Mouse (Mus musculus): ENCODE measurements around the gene Mtif2. TPM values are rescaled to one million over a fixed set of nuclear protein-coding genes. Genes with fewer than 3 reads are reported as not detected.
"Not testable (repeated sequence)": the region's sequence is repeated elsewhere in the genome, so short reads cannot be mapped to it uniquely, and the experiment has no call there.

Gene Mtif2
- 10 to 100 TPM; 32.8 to 37.4 TPM for total RNA-seq (2021)

DNA sequence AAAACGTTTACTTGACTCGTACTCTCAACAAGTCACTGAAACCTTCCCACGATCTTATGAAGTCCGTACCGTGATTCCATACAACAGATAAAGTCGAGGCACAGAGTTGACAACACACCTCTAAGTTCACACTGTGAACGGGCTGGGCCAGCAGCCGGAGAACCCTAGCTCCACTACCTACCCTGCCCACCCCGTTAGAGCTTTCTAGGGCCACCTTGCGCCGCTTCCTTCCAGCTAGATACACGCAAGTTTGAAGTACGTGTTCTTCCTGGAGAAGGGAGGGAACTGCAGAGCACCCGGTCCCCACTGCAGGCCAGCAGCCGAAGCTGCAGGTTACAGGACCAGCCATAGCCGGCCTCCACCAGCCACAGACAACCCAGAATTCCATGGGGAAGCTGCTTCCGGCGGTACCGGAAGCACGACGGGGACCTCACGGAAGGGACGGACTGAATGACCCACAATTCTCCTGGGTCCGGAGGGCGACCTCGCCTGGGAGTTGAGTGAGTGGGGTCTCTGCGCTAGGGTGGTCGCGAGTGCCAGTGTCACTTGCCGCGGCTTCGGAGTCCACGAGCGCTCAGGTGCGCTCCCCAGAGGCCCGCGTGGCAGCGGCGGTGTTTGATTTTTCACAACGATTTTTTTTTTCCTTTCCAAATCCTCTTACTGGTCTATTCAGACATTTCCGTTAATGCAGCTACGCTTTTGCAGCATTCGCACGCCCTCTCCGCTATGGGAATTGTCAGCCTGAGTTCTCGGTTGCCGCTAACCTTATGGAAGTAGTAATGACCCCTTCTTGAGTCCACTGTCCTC, at the start of gene Mtif2:
TSS of gene Mtif2 (plus strand) at position 421 of the 807 bp plus-strand sequence.
- DNase-seq (ENCODE audit: low spot score in 2 of 2), result peak; percentile 82 to 85
- intact Hi-C loops (cut with DNase I), result loop anchor here (5.0 kb wide), 1 partner anchor 166 kb away; the partner anchor contains the start of gene Rtn4

DNA sequence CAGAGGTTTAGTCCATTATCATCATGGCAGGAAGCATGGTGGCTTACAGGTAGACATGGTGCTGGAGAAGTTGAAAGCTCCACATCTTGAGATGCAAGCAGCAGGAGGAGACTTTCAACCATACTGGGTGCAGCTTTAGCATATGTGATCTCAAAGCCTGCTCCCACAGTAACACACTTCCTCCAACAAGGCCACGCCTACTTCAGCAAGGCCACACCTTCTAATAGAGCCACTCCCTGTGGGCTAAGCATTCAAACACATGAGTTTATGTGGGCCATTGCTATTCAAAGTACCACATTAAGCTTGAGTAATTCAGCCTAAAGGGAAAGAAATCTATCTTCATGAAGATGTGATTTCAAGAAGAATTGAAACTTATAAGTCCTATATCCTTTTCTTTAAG, 33.1 kb upstream of the Mtif2 start:
- intact Hi-C loops (cut with DNase I), result no loop called here
- DNase-seq (ENCODE audit: low spot score in 2 of 2), result no peak

DNA sequence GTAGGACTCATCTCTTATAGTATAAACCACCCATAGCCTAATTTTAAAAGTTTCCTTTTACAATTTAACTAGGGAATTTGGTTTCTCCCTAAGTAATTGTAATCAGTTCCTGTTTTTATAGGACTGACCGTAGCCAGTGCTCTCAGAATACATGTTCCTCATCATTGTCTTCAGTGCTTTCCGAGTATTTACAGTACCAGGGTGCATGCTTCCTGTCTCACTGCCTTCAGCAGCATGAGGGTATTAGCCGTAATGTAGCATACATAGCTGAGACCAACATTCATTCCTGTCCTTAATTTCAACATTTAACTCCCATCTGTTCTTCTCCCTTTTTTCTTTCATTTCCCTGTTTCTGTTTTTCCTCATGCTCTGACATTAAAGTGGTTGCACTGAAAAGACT, 29.2 kb upstream of the Mtif2 start:
- intact Hi-C loops (cut with DNase I), result no loop called here
- no peak for DNase-seq (ENCODE audit: low spot score in 2 of 2)

DNA sequence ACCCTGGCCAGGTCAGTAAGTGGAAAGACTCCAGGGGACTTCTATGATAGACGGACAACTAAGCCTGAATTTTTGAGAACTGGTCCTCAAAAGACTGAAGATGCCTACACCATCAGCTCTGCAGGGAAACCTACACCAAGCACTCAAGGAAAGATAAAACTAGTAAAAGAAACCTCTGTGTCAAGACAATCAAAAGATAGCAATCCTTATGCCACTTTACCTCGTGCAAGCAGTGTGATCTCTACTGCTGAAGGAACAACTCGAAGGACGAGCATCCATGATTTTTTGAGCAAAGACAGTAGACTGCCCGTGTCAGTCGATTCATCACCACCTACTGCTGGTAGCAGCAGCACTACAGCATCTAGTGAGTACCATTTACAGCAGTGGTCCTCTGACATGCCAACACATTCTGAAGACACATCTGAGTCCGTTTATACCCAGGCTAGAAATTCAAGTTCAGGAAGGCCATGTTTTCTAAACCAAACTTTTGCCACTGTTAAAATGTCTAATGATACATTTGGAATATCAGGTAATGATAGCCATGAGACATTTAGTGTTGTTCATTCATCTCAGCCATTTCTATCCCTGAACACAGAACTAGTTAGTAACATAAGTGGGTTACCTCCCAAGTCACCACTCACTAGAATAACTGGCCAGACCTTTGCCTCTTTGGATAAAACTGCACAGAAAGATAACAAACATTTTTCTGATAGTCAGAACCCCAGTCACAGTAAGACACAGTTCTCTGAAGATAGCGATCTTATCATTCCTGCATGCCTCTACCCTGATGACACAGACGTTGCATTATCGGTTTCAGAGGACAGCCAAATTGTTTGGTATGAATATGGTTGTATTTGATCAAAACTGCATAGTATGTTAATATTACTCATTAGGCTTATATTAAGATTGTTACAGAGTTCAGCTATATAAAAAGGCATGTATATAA, 22.0 kb upstream of the Mtif2 start:
- no peak for DNase-seq (ENCODE audit: low spot score in 2 of 2)
- intact Hi-C loops (cut with DNase I), result no loop called here

DNA sequence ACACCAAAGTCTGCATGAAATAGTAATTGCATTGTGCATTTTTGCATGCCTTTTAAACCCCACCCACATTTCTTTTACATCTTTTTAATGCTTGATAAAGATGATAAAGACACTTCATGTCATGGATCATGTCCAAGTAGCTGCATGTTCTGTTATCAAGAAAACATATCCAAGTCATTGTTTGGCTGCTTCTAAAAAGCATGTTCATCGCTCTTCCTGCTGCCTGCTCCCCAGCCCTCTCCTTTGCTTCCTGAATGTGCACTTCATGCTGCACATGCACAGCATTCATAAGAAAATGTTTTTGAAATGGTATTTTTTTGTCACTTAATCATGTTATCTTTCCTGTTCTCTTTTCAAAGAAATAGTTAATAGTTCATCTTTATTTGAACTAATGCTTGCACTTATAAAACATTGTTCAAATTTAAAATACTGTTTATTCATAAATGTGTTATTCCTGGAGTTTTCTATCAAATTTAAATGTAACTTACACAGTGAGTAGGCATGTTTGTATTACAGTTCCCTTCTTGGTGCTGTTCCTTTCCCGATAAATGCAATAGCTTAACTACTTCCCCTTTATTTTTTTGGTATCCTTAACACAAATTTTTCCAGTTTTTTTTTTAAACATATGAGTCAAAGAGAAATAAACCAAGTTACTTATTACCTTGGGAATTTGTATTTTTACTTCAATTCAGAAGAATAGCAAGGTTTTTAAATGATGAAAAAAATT, 21.1 kb upstream of the Mtif2 start:
- intact Hi-C loops (cut with DNase I), result no loop called here
- DNase-seq (ENCODE audit: low spot score in 2 of 2), result no peak

DNA sequence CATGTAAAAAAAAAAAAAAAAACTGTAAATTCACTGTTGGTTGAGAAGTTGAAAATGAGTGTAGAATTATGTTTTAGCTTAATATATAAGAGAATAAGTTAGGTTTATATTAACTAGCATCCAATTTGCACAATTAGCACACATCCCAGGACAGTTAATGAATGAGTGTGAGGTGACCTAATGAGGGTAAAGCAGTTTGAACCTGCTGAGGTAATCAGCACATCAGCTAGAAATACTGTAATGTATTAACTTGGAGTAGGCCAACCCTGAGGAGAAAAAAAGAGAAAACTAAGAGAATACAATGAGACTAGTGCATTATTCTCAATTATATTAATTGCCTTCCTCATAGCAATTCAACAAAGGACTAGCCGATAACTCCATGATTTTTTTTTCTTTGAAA, 16.8 kb upstream of the Mtif2 start:
- no peak for DNase-seq (ENCODE audit: low spot score in 2 of 2)
- intact Hi-C loops (cut with DNase I), result no loop called here

DNA sequence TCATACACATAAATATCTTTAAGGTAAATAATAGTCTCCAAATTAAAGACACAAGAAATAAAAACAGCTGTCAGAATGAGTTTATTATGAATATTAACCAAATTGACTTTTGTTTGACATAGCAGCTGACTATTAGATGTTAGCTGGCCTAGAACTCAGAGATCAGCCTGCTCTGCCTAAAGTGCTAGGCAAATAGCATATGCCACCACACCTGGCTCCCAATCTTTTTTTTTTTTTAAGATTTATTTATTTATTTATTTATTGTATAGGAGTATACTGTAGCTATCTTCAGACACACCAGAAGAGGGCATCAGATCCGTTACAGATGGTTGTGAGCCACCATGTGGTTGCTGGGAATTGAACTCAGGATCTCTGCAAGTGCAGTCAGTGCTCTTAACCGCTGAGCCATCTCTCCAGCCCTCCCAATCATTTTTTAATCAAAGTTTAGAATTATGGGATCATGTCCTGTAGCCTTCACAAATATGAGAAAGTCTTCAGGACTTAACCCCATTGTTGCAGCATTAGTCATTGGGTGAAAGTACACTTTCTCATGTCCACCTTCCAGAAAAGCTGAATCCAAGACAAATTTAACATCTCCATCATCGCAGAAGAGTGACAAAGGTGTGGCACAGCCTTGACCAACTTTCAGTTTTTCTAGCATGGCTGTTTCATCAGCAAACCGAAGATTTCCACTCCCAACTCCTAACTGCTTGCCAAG, 13.2 kb upstream of the Mtif2 start:
- intact Hi-C loops (cut with DNase I), result no loop called here
- DNase-seq (ENCODE audit: low spot score in 2 of 2), result no peak

- DNase-seq (ENCODE audit: low spot score in 2 of 2), result no peak
- intact Hi-C loops (cut with DNase I), result no loop called here
These were observed 11.9 kb upstream of the Mtif2 start for GRCm38 (mm10) chr11:29514325-29514681.

DNA sequence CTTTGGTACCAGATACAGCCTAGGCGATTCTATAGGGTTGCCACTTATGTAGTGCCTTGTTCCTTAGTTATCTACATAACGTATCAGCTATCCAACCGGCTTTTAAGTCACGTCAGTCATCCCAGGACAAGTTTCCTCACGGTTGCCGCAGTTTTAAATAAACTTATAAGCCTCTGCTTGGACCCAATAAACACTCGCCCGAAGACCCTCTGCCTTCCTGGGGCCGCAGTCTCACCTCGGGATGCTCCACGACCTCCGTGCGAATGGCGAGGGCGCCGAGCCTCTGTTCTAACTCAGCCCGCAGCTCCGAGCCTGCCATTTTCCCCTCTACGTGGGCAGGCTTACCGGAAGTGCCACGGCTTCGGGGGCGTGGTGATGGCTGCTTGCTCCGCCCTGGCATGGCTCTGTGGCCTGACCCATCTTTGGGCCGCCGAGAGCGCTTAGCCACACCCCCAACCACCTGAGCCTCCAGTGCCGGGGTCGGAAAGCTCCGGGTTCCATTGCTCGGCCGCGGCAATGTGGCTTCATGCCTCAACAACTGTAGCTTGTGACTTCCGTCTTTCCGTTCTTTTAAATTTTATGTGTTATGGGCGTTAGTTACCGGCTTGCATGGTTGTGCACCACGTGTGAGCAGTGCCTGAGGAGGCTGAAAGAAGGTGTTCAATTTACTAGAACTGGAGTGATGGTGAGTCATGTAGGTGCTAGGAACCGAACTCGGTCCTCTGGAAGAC, 11.4 kb upstream of the Mtif2 start, which contains the start of gene Prorsd1:
TSS of gene Prorsd1 (minus strand) at position 352 of the 731 bp plus-strand sequence.
- intact Hi-C loops (cut with DNase I), result no loop called here
- DNase-seq (ENCODE audit: low spot score in 2 of 2), result peak; percentile 63 to 65

DNA sequence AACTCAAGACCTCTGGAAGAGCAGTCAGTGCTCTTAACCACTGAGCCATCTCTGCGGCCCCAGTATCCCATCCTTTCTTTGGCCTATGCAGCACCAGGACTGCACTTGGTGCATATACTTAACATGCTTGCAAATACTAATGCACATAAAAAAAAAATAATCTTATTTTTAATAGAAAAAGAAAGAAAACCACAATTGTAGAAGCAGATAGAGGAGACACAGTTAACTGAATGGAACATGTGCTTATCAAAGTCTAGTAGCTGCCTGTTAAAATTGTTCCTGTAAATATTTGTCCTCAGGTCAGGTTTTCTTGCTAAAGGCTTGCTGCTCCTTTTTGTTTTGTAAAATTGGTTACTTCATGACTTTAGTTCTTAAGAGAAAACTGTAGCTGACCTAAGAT, 12.0 kb downstream of the Mtif2 start:
- DNase-seq (ENCODE audit: low spot score in 2 of 2), result no peak
- intact Hi-C loops (cut with DNase I), result no loop called here

- intact Hi-C loops (cut with DNase I), result no loop called here
- DNase-seq (ENCODE audit: low spot score in 2 of 2), result no peak
These were observed 18.2 kb downstream of the Mtif2 start for GRCm38 (mm10) chr11:29544225-29544945.

DNA sequence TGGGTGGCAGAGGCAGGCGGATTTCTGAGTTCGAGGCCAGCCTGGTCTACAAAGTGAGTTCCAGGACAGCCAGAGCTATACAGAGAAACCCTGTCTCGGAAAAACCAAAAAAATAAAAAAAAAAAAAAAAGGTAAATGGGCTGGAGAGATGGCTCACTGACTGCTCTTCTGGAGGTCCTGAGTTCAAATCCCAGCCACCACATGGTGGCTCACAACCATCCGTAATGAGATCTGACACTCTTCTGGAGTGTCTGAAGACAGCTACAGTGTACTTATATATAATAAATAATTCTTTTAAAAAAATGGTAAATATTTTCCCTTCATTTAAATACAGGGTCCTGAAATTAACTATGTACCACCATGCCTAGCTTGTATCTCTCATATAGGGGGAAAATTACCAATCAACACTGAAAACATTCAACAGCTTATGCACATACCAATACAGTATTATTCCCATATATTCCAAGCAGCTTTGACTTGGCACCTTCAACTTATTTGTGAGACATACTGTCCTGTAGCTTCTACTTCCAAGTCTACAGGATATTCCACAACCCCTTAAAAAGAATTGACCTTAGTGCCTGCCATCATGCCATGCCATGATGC, 19.0 kb downstream of the Mtif2 start:
- intact Hi-C loops (cut with DNase I), result loop anchor here (5.0 kb wide), 1 partner anchor 167 kb away; no protein-coding TSS in a partner anchor
- not testable (repeated sequence) for DNase-seq (ENCODE audit: low spot score in 2 of 2)

GRCm38 (mm10) chr11:29546297-29546696, 20.1 kb downstream of the Mtif2 start:
- intact Hi-C loops (cut with DNase I), result loop anchor here (5.0 kb wide), 1 partner anchor 166 kb away; no protein-coding TSS in a partner anchor
- DNase-seq (ENCODE audit: low spot score in 2 of 2), result not testable (repeated sequence)

DNA sequence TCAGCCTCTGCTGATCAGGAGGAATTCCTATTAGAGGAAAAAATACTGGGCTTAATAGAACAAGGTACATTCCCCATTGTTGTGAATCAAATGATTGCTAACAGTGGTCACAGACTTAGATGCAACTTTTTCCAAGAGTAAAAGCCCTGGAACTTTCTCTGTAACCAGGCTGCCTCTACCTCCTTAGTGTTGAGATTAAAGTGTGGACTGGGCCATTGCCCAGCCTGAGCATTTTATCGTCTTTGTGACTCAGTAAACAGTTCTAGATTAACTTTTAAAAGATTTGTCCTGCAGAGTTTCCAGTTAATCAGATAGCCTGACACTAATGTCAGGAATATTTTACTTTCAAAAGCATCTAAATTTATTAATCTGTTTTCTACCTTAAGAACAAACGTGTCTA, 20.6 kb downstream of the Mtif2 start:
- intact Hi-C loops (cut with DNase I), result loop anchor here (1.0 to 5.0 kb wide), 2 partner anchors 147 to 166 kb away; no protein-coding TSS in a partner anchor
- no peak for DNase-seq (ENCODE audit: low spot score in 2 of 2)

DNA sequence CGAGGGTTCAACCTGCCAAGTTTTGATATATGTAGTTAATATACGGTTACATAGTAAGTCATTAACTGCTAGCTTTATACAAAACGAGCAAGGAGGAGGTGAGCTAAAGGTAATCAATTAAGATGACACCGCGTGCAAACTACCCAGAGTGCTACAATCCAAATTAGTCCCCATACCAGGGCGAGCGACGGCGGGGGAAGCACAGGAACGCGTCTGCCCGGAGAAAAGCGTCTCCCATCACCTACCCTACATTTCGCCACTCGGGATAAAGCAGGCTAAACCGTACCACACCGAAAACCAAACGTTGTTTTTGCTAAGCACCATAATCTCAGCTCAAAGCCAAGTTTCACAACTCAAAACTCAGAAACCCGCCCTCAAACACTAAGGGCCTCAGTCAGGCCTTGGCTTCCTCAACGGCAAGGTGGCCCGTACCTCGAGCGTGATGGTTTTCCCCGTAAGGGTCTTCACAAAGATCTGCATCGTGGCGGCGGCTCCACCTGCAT, 21.1 kb downstream of the Mtif2 start:
- intact Hi-C loops (cut with DNase I), result loop anchor here (1.0 to 5.0 kb wide), 2 partner anchors 146 to 165 kb away; no protein-coding TSS in a partner anchor
- DNase-seq (ENCODE audit: low spot score in 2 of 2), result no peak

DNA sequence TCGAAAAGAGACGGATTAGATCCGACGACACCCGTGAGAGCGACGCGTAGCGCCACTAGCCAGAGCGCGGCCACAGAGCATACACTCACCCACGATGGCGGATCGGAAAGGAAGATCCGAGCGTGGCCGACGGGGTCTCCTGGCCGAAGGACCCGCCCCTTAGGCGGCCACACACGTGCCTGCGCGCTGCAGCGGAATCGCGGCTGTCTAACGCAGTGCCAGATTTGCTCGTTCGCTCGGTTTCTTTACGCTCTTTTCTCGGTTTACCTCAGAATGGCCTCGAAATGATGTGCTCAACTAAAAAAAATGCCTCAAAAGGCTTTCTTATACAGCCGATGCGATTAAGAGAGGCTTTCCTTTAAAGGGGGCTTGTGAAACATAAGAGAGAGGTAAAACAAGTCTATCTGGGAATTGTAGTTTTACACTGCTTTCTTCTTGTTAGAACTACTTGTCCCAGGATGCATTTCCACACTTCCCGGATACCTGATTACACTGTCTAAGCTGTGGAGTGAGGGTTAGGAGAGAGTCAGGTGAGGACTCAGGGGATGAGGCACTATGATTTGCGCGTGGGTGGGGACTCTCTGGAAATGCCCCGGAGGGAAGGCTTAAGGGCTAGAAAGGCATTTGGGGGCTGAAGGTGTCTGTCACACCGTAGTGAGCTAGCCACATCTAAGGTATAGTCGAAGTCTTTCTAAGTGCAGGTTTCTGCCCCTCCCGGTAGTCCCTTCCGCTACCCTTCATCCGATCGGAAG, 21.7 kb downstream of the Mtif2 start, which contains the start of the genes Clhc1 and Rps27a:
TSS of gene Clhc1 (plus strand) at position 199 of the 752 bp plus-strand sequence.
TSS of gene Rps27a (minus strand) at position 358 of the 752 bp plus-strand sequence.
- DNase-seq (ENCODE audit: low spot score in 2 of 2), result peak; percentile 94 to 95
- intact Hi-C loops (cut with DNase I), result loop anchor here (1.0 to 5.0 kb wide), 2 partner anchors 145 to 164 kb away; no protein-coding TSS in a partner anchor

Data from left cerebral cortex, postnatal 36 days (tissue).